Mouse (Mus musculus) MEL (cell line): ENCODE data around the gene Gatc. TPM values are rescaled to one million over a fixed set of nuclear protein-coding genes. Genes with fewer than 3 reads are reported as not detected.

Experiments used
- DNase-seq: peaks from one replicate; pipeline ENCODE4 v3.0.0; 2011; ENCODE audit warnings: low read depth, low spot score
- H3K27ac ChIP-seq: 2 replicates; pipeline ENCODE4 v1.5.1; 2012; ENCODE audit warnings: low read depth, mild to moderate bottlenecking, control low read depth, low read length, moderate library complexity; ENCODE audit not compliant: control insufficient read depth
- H3K27me3 ChIP-seq, 2 experiments: fragments of 150-350 bp in 1 of 2; sonication (generic) in 1 of 2; 2 replicates each; pipeline ENCODE4 v1.6.1; 2012; ENCODE audit warnings: low read length in 2 of 2, mild to moderate bottlenecking in 2 of 2, improper control_type of control experiment in 1 of 2, moderate library complexity in 1 of 2; ENCODE audit not compliant: insufficient read depth in 2 of 2, control insufficient read depth in 1 of 2
- H3K36me3 ChIP-seq, 2 experiments: 2 replicates each; pipeline ENCODE4 v1.6.1; 2012 to 2014; ENCODE audit warnings: low read length in 2 of 2, improper control_type of control experiment in 1 of 2, inconsistent platforms in 1 of 2, mild to moderate bottlenecking in 1 of 2; ENCODE audit not compliant: insufficient read depth in 2 of 2, control insufficient read depth in 1 of 2
- H3K4me1 ChIP-seq, 2 experiments: fragments of 150-350 bp in 1 of 2; sonication (generic) in 1 of 2; 2 replicates each; pipeline ENCODE4 v1.6.1; 2012; ENCODE audit warnings: low read length in 2 of 2, improper control_type of control experiment in 1 of 2, mild to moderate bottlenecking in 1 of 2; ENCODE audit not compliant: insufficient read depth in 2 of 2, control insufficient read depth in 1 of 2
- H3K4me3 ChIP-seq, 2 experiments: fragments of 150-350 bp in 1 of 2; sonication (generic) in 1 of 2; 2 replicates each; pipeline ENCODE4 v1.5.1; 2012; ENCODE audit warnings: low read depth in 2 of 2, low read length in 2 of 2, mild to moderate bottlenecking in 2 of 2, moderate library complexity in 2 of 2, control low read depth in 1 of 2, improper control_type of control experiment in 1 of 2; ENCODE audit not compliant: control insufficient read depth in 1 of 2, insufficient read depth in 1 of 2
- H3K79me2 ChIP-seq: 2 replicates; pipeline ENCODE4 v1.6.1; 2012; ENCODE audit warnings: mild to moderate bottlenecking, low read length, moderate library complexity; ENCODE audit not compliant: control insufficient read depth, poor library complexity, insufficient read depth
- H3K9ac ChIP-seq: 2 replicates; pipeline ENCODE4 v1.6.1; 2012; ENCODE audit warnings: low read depth, mild to moderate bottlenecking, control low read depth, low read length, moderate library complexity; ENCODE audit not compliant: control insufficient read depth, poor library complexity, severe bottlenecking
- H3K9me3 ChIP-seq: fragments of 150-350 bp; sonication (generic); replicated peaks from 2 replicates; pipeline ENCODE4 v1.6.1; 2012; ENCODE audit warnings: mild to moderate bottlenecking, low read length, improper control_type of control experiment, moderate library complexity; ENCODE audit not compliant: insufficient read depth
- BHLHE40 ChIP-seq: IDR thresholded peaks from 2 replicates; pipeline ENCODE4 v1.6.1; 2012; ENCODE audit warnings: low read depth, mild to moderate bottlenecking, inconsistent platforms, low read length, improper control_type of control experiment, borderline replicate concordance
- CHD2 ChIP-seq: IDR thresholded peaks from 2 replicates; pipeline ENCODE4 v1.6.1; 2011; ENCODE audit warnings: low read length, improper control_type of control experiment
- CTCF ChIP-seq, 3 experiments: IDR thresholded peaks in 2 of 3; conservative IDR thresholded peaks in 1 of 3; 2 replicates each; pipeline ENCODE4 v1.5.1; 2011 to 2012; ENCODE audit warnings: low read length in 3 of 3, low read depth in 2 of 3, mild to moderate bottlenecking in 2 of 3, improper control_type of control experiment in 1 of 3, inconsistent platforms in 1 of 3, mixed read lengths in 1 of 3, moderate library complexity in 1 of 3; ENCODE audit not compliant: control insufficient read depth in 1 of 3, insufficient read depth in 1 of 3, poor library complexity in 1 of 3, severe bottlenecking in 1 of 3
- E2F4 ChIP-seq: IDR thresholded peaks from 2 replicates; pipeline ENCODE4 v1.6.1; 2011; ENCODE audit warnings: low read depth, low read length, improper control_type of control experiment, borderline replicate concordance
- EP300 ChIP-seq, 2 experiments: IDR thresholded peaks; 2 replicates each; pipeline ENCODE4 v1.6.1; 2011; ENCODE audit warnings: improper control_type of control experiment in 2 of 2, low read length in 2 of 2, low read depth in 1 of 2, mild to moderate bottlenecking in 1 of 2
- GABPA ChIP-seq: IDR thresholded peaks from 2 replicates; pipeline ENCODE4 v1.6.1; 2012; ENCODE audit warnings: low read depth, mild to moderate bottlenecking, inconsistent platforms, low read length, improper control_type of control experiment, moderate library complexity
- HCFC1 ChIP-seq: IDR thresholded peaks from 2 replicates; pipeline ENCODE4 v1.6.1; 2012; ENCODE audit warnings: low read depth, mild to moderate bottlenecking, inconsistent platforms, low read length, improper control_type of control experiment, moderate library complexity
- JUND ChIP-seq: IDR thresholded peaks from 2 replicates; pipeline ENCODE4 v1.6.1; 2011; ENCODE audit warnings: low read depth, mild to moderate bottlenecking, improper control_type of control experiment, low read length
- KAT2A ChIP-seq: conservative IDR thresholded peaks from 2 replicates; pipeline ENCODE4 v1.6.1; 2012; ENCODE audit warnings: low read depth, low read length, improper control_type of control experiment, inconsistent platforms
- MAFK ChIP-seq: IDR thresholded peaks from 2 replicates; pipeline ENCODE4 v1.6.1; 2011; ENCODE audit warnings: low read depth, mild to moderate bottlenecking, low read length, improper control_type of control experiment, borderline replicate concordance
- MAX ChIP-seq: IDR thresholded peaks from 2 replicates; pipeline ENCODE4 v1.6.1; 2011; ENCODE audit warnings: low read length, improper control_type of control experiment
- MAZ ChIP-seq: IDR thresholded peaks from 2 replicates; pipeline ENCODE4 v1.6.1; 2012; ENCODE audit warnings: low read depth, mild to moderate bottlenecking, inconsistent platforms, low read length, improper control_type of control experiment
- MXI1 ChIP-seq: IDR thresholded peaks from 2 replicates; pipeline ENCODE4 v1.6.1; 2011; ENCODE audit warnings: mild to moderate bottlenecking, low read depth, low read length, improper control_type of control experiment
- MYB ChIP-seq: IDR thresholded peaks from 2 replicates; pipeline ENCODE4 v1.6.1; 2011; ENCODE audit warnings: mild to moderate bottlenecking, low read depth, low read length, improper control_type of control experiment
- MYC ChIP-seq: IDR thresholded peaks from 2 replicates; pipeline ENCODE4 v1.6.1; 2011; ENCODE audit warnings: low read depth, mild to moderate bottlenecking, low read length, improper control_type of control experiment, moderate library complexity
- NRF1 ChIP-seq: IDR thresholded peaks from 2 replicates; pipeline ENCODE4 v1.6.1; 2014; ENCODE audit warnings: low read depth, mild to moderate bottlenecking, inconsistent platforms, low read length, improper control_type of control experiment, moderate library complexity; ENCODE audit not compliant: poor library complexity, insufficient read depth, severe bottlenecking
- POLR2A ChIP-seq, 2 experiments: IDR thresholded peaks; 2 replicates each; pipeline ENCODE4 v1.6.1; 2011 to 2012; ENCODE audit warnings: low read length in 2 of 2, mild to moderate bottlenecking in 2 of 2, control low read depth in 1 of 2, improper control_type of control experiment in 1 of 2, low read depth in 1 of 2, moderate library complexity in 1 of 2; ENCODE audit not compliant: control insufficient read depth in 1 of 2, insufficient read depth in 1 of 2, poor library complexity in 1 of 2
- POLR2AphosphoS5 ChIP-seq: IDR thresholded peaks from 2 replicates; pipeline ENCODE4 v1.6.1; 2012; ENCODE audit warnings: low read depth, borderline replicate concordance, mild to moderate bottlenecking, inconsistent platforms, low read length, moderate library complexity, mixed read lengths
- SIN3A ChIP-seq: IDR thresholded peaks from 2 replicates; pipeline ENCODE4 v1.6.1; 2012; ENCODE audit warnings: low read length, improper control_type of control experiment, inconsistent platforms
- SMC3 ChIP-seq: IDR thresholded peaks from 2 replicates; pipeline ENCODE4 v1.6.1; 2011; ENCODE audit warnings: low read depth, low read length, improper control_type of control experiment
- TAL1 ChIP-seq: IDR thresholded peaks from 2 replicates; pipeline ENCODE4 v1.6.1; 2012; ENCODE audit warnings: mild to moderate bottlenecking, inconsistent platforms, low read length, moderate library complexity, mixed read lengths
- TBP ChIP-seq: IDR thresholded peaks from 2 replicates; pipeline ENCODE4 v1.8.0; 2011; ENCODE audit warnings: low read depth, low read length, improper control_type of control experiment
- TCF12 ChIP-seq: IDR thresholded peaks from 2 replicates; pipeline ENCODE4 v1.6.1; 2014; ENCODE audit warnings: low read depth, mild to moderate bottlenecking, inconsistent platforms, low read length, improper control_type of control experiment, moderate library complexity
- UBTF ChIP-seq: IDR thresholded peaks from 2 replicates; pipeline ENCODE4 v1.6.1; 2012; ENCODE audit warnings: low read depth, mild to moderate bottlenecking, inconsistent platforms, low read length, improper control_type of control experiment, moderate library complexity, borderline replicate concordance; ENCODE audit not compliant: insufficient read depth
- USF2 ChIP-seq, 2 experiments: IDR thresholded peaks; 2 replicates each; pipeline ENCODE4 v1.6.1; 2011 to 2012; ENCODE audit warnings: improper control_type of control experiment in 2 of 2, low read length in 2 of 2, borderline replicate concordance in 1 of 2, inconsistent platforms in 1 of 2, low read depth in 1 of 2, mild to moderate bottlenecking in 1 of 2; ENCODE audit not compliant: insufficient read depth in 1 of 2
- ZMIZ1 ChIP-seq: IDR thresholded peaks from 2 replicates; pipeline ENCODE4 v1.6.1; 2012; ENCODE audit warnings: low read depth, mild to moderate bottlenecking, inconsistent platforms, low read length, improper control_type of control experiment, moderate library complexity
- ZNF384 ChIP-seq: IDR thresholded peaks from 2 replicates; pipeline ENCODE4 v1.6.1; 2012; ENCODE audit warnings: low read depth, mild to moderate bottlenecking, inconsistent platforms, low read length, improper control_type of control experiment
- polyA plus RNA-seq, 2 experiments: library from polyadenylated mRNA; stranded (reverse) in 1 of 2; unstranded in 1 of 2; fragments of >175 nt in 1 of 2; fragments of >200 nt in 1 of 2; gene quantifications; 2 replicates each; pipeline versions ENCODE4 v1.2.1 to v1.2.4; 2012; ENCODE audit warnings: low replicate concordance in 2 of 2, low read depth in 1 of 2; ENCODE audit not compliant: insufficient read length in 2 of 2, insufficient read depth in 1 of 2, missing spikeins in 1 of 2
- total RNA-seq: library from RNA; depleted of rRNA; stranded (reverse); fragments of 300-350 nt; gene quantifications from 2 replicates; pipeline ENCODE4 v1.2.3, GENCODE M21; 2012

Gene Gatc
- total and polyA plus RNA-seq, 3 experiments = 6.5 to 32.2 TPM; not detected in 1

GRCm38 (mm10) chr5:115341314-115342165, 562 bp upstream of the Gatc start (continued):
- TF ChIP-seq POLR2A (IDR thresholded peaks at IDR 0.05; ENCODE audit: control insufficient read depth in 1 of 2, insufficient read depth in 1 of 2, low read depth in 1 of 2, low read length in 2 of 2, poor library complexity in 1 of 2) = 0 out of 4 replicates have a peak, but pooled peaks have one; percentile 14 to 67
- TF ChIP-seq SIN3A = peak; percentile 20; the same call in 1 of the 2 replicates
- no peak for TF ChIP-seq SMC3
- no peak for TF ChIP-seq KAT2A
- TF ChIP-seq MYC = peak; percentile 39; the same call in 1 of the 2 replicates

DNA sequence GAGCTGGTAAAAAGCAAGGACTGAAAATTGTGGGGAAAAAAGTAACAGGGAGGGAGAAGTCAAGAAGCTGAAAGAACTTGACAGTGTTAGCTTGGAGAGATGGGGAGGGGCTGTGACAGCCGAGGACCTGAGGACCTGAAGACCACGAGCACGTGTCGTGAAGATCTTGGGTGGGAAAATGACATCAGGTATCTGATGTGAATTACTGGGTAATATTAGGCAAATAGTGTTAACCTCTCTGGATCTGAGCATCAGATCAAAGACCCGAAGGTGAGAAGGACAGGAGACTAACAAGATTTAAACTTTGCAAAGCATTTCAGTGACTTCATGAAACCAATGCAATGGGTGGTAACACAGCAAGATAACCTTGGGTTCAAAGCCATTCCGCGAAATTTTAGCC, 971 bp downstream of the Gatc start:
- Histone ChIP-seq H3K27ac (0 out of 2 replicates have a peak overlapping the region, but pooled peaks have one; percentile 20), H3K27me3 (no peaks in the 10 kb centered on the region), H3K4me3 (peak overlapping the region; percentile 76 to 95), H3K79me2 (peaks cover 45% of the 10 kb centered on the region), H3K9ac (peak overlapping the region; percentile 98), H3K36me3 (peaks cover 9% of the 10 kb centered on the region in 2 experiments), H3K9me3 (no peaks in the 10 kb centered on the region), H3K4me1 (peaks cover 2 to 9% of the 10 kb centered on the region in 2 experiments)
- TF ChIP-seq MAFK = no peak
- TF ChIP-seq TBP = no peak
- no peak for TF ChIP-seq CHD2
- TF ChIP-seq MAX = peak; percentile 74
- no peak for TF ChIP-seq TAL1
- TF ChIP-seq MYC = peak; percentile 60; the same call in 1 of the 2 replicates
- 0 out of 2 replicates have a peak, but pooled peaks have one; percentile 10 for TF ChIP-seq UBTF
- TF ChIP-seq JUND = no peak
- no peak; the same call in 1 of the 2 replicates for TF ChIP-seq ZMIZ1
- no peak for TF ChIP-seq USF2 (IDR thresholded peaks at IDR 0.05; ENCODE audit: borderline replicate concordance in 1 of 2, insufficient read depth in 1 of 2, low read depth in 1 of 2, low read length in 2 of 2)
- peak; percentile 54 for TF ChIP-seq SIN3A
- TF ChIP-seq HCFC1 = 0 out of 2 replicates have a peak, but pooled peaks have one; percentile 19
- TF ChIP-seq MXI1 = peak; percentile 72
- TF ChIP-seq ZNF384 = no peak
- DNase-seq = peak; percentile 37

DNA sequence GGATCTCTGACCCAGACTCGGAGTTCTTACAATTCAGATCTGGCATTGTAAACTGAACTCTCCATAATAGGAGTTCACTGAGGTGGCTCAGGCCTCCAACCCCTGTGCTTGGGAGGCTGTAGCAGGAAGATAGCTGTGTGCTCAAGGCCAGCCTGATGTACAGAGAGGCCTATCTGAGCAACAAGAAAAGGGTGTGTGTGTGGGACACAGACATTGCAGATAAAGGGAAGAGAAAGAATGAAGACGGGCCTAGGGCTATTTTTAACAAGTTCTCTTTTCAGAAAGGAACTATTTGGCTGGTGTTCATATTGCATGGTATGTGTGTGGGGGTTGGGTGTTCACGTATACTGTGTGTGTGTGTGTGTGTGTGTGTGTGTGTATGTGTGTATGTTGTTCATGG, 7.4 kb downstream of the Gatc start:
- Histone ChIP-seq H3K27ac (peak overlapping the region; percentile 76), H3K9me3 (no peaks in the 10 kb centered on the region), H3K9ac (no peak overlapping the region), H3K4me3 (no peak overlapping the region), H3K27me3 (no peaks in the 10 kb centered on the region), H3K79me2 (peaks cover 37% of the 10 kb centered on the region), H3K4me1 (peaks cover 11 to 27% of the 10 kb centered on the region in 2 experiments), H3K36me3 (peaks cover 16 to 45% of the 10 kb centered on the region in 2 experiments)
- DNase-seq = peak; percentile 92
- TF ChIP-seq MYB = no peak
- TF ChIP-seq BHLHE40 = peak; percentile 69; the same call in 1 of the 2 replicates
- no peak for TF ChIP-seq E2F4
- no peak; the same call in 1 of the 2 replicates for TF ChIP-seq KAT2A
- no peak for TF ChIP-seq UBTF
- no peak for TF ChIP-seq CTCF (IDR thresholded peaks at IDR 0.05 in 2 of 3, conservative IDR thresholded peaks at IDR 0.05 in 1 of 3; ENCODE audit: control insufficient read depth in 1 of 3, insufficient read depth in 1 of 3, low read depth in 2 of 3, low read length in 3 of 3, poor library complexity in 1 of 3, severe bottlenecking in 1 of 3)
- TF ChIP-seq MYC = peak; percentile 74
- TF ChIP-seq POLR2AphosphoS5 = no peak
- TF ChIP-seq EP300 (IDR thresholded peaks at IDR 0.05; ENCODE audit: low read depth in 1 of 2, low read length in 2 of 2) = peak; percentile 81 to 88
- no peak for TF ChIP-seq NRF1
- peak; percentile 89 for TF ChIP-seq TCF12
- peak; percentile 68; the same call in 1 of the 2 replicates for TF ChIP-seq MAZ
- TF ChIP-seq ZMIZ1 = peak; percentile 61; the same call in 1 of the 2 replicates
- no peak for TF ChIP-seq GABPA
